Mouse (Mus musculus) adrenal gland, adult 8-10 months (tissue): ENCODE results near the gene Plau. TPM values are rescaled to one million over a fixed set of nuclear protein-coding genes. Genes with fewer than 3 reads are reported as not detected.

Experiments used
- total RNA-seq, 4 experiments: library from RNA; stranded (reverse); gene quantifications; 2 replicates each; pipeline ENCODE4 v1.2.4; 2022

The Plau gene
- total RNA-seq, 4 experiments from 2014 or later, result 22.1 to 48.3 (median 35.9) TPM

Other genes with a start within 250 kb of the Plau start
- 10 to 100 TPM; 18.3 to 22.1 (median 19.3) TPM for gene Usp54, start 195.6 kb upstream of the Plau start, total RNA-seq
- gene Myoz1, start 180.1 kb upstream of the Plau start, total RNA-seq, result 1 to 10 TPM in 1 of 4 experiments, not detected in 3; 1.2 TPM
- gene Synpo2l, start 168.3 kb upstream of the Plau start, total RNA-seq, result under 1 TPM; 0.22 to 0.43 (median 0.41) TPM
- 100 to 1,000 TPM; 124 to 167 (median 150) TPM for gene Sec24c, start 162.4 kb upstream of the Plau start, total RNA-seq
- 10 to 100 TPM; 18.7 to 22.5 (median 21.3) TPM for gene Fut11, start 141.7 kb upstream of the Plau start, total RNA-seq
- gene Chchd1, start 133.7 kb upstream of the Plau start, total RNA-seq, result 10 to 100 TPM; 59.4 to 79.8 (median 72.9) TPM
- 100 to 1,000 TPM; 111 to 197 (median 146) TPM for gene Zswim8, start 129.1 kb upstream of the Plau start, total RNA-seq
- 10 to 100 TPM; 27.7 to 51.1 (median 34.4) TPM for gene Ndst2, start 102.1 kb upstream of the Plau start, total RNA-seq
- gene Camk2g, start 42.6 kb upstream of the Plau start, total RNA-seq, result 10 to 100 TPM; 63.3 to 74.9 (median 69.1) TPM
- 100 to 1,000 TPM in 2 of 4 experiments, 10 to 100 TPM in 2; 78.2 to 176 (median 131) TPM for gene Vcl, start 92.7 kb downstream of the Plau start, total RNA-seq
- gene Ap3m1, start 215.8 kb downstream of the Plau start, total RNA-seq, result 100 to 1,000 TPM in 3 of 4 experiments, 10 to 100 TPM in 1; 97.7 to 120 (median 110) TPM
- gene Adk, start 215.9 kb downstream of the Plau start, total RNA-seq, result 100 to 1,000 TPM; 151 to 212 (median 178) TPM